Mouse (Mus musculus): ENCODE measurements at regions not wholly inside any gene's neighbourhood (a gene's known extent, or its start where the extent isn't known, plus 50 kb on each side); places are given as distances from the start of the nearest gene placed in this dataset.

DNA sequence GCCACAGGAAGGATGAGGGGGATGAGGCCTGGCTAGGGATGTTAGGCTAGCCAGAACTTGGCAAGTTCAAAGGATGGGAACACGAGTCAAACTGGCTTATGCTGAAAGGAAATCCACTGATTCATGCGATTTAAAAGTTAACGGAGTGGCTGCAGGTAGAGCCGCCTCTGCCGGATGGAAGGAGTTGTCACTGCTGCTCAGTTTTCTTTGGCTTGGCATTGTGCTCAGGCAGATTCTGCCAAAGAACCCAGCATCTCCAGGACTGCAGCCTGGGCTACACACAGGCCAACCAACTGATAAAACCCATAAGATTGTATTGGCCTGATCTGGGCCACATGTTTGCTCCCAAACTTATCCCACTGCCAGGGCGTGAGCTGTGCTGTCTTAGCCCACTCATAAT, 105.3 kb upstream of the Aldh1a3 start:
- DNase-seq (ENCODE audit: low spot score) (no peak), ATAC-seq (replicated peaks; ENCODE audit: low FRiP score) (no peak)
- Histone ChIP-seq H3K4me1 (replicated peaks; ENCODE audit: control insufficient read depth, insufficient read depth, low read length) (no peaks in the 10 kb centered on the region), H3K27me3 (replicated peaks; ENCODE audit: control insufficient read depth, insufficient read depth, low read length) (no peaks in the 10 kb centered on the region), H3K4me3 (ENCODE audit: low read depth, low read length) (no peak overlapping the region), H3K9me3 (ENCODE audit: control insufficient read depth, low read length) (no peaks in the 10 kb centered on the region), H3K4me2 (no peak overlapping the region), H3K9ac (ENCODE audit: low read depth, low read length) (no peak overlapping the region), H3K27ac (ENCODE audit: low read depth, low read length) (no peak overlapping the region), H3K36me3 (ENCODE audit: control insufficient read depth, insufficient read depth, low read length) (no peaks in the 10 kb centered on the region)
- WGBS: 80% methylated on average over 6 of the region's 6 CpGs

DNA sequence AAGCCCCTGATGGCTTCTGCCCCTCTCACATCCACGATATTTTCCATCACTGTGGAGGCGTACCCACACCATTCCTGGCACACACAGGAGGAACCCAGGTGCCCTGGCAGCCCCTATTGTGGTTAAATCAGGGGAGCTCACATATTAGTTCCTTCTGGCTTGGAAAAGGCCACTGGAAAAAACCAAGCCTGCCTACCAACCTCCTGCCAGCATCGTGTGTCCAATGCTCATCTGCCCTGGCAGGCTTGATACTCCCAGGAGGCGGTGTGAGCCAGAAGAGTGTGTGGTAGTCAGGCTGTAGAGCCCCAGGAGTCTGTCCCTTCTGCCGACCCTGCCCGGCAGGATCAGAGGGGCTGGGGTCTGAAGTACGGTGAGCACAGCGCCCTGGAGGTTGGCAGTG, 104.7 kb upstream of the Aldh1a3 start:
- DNase-seq (ENCODE audit: low spot score): no peak

DNA sequence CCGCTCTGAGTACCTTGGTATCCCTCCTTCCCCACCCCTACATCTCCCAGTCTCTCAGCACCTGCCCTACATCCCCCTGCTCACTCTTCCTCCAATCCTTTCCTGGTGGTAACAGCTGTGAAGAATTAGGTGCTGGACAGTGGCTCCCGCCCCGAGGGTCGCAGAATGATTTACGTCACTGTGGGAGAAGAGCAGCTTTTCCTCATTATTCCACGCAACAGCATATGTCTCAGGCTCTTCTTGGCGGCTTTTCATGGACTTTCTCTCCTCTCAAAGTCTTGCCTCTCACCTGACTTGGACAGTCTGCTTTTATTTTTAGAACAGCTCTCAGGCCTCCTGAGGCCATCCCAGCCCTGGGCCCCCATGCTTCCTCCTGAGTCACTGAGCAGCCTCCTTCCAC, 103.8 kb upstream of the Aldh1a3 start:
- WGBS: 53% methylated on average over 7 of the region's 7 CpGs
- H3K27ac ChIP-seq (ENCODE audit: low read depth, low read length): no peak overlapping the region
- DNase-seq (ENCODE audit: low spot score) (no peak), ATAC-seq (replicated peaks; ENCODE audit: low FRiP score) (no peak)
- no peaks in the 10 kb centered on the region for H3K9me3 ChIP-seq (ENCODE audit: control insufficient read depth, low read length)
- H3K4me2 ChIP-seq: no peak overlapping the region
- no peak overlapping the region for H3K4me3 ChIP-seq (ENCODE audit: low read depth, low read length)
- H3K36me3 ChIP-seq (ENCODE audit: control insufficient read depth, insufficient read depth, low read length): no peaks in the 10 kb centered on the region
- no peaks in the 10 kb centered on the region for H3K4me1 ChIP-seq (replicated peaks; ENCODE audit: control insufficient read depth, insufficient read depth, low read length)
- no peak overlapping the region for H3K9ac ChIP-seq (ENCODE audit: low read depth, low read length)
- H3K27me3 ChIP-seq (replicated peaks; ENCODE audit: control insufficient read depth, insufficient read depth, low read length): no peaks in the 10 kb centered on the region

More for the DNA sequence above, 104.7 kb upstream of the Aldh1a3 start:
- Histone ChIP-seq H3K9me3 (ENCODE audit: control insufficient read depth, low read length) (no peaks in the 10 kb centered on the region), H3K4me3 (ENCODE audit: low read depth, low read length) (no peak overlapping the region), H3K4me2 (no peak overlapping the region), H3K27me3 (replicated peaks; ENCODE audit: control insufficient read depth, insufficient read depth, low read length) (no peaks in the 10 kb centered on the region), H3K4me1 (replicated peaks; ENCODE audit: control insufficient read depth, insufficient read depth, low read length) (no peaks in the 10 kb centered on the region), H3K36me3 (ENCODE audit: control insufficient read depth, insufficient read depth, low read length) (no peaks in the 10 kb centered on the region), H3K27ac (ENCODE audit: low read depth, low read length) (no peak overlapping the region), H3K9ac (ENCODE audit: low read depth, low read length) (no peak overlapping the region)
- ATAC-seq (replicated peaks; ENCODE audit: low FRiP score): no peak
- 80% methylated on average over 8 of the region's 8 CpGs for WGBS

GRCm38 (mm10) chr7:66528881-66529280, 101.6 kb upstream of the Aldh1a3 start:
- 59% methylated on average over 4 of the region's 4 CpGs for WGBS
- peak; percentile 5 for DNase-seq (ENCODE audit: low spot score)

GRCm38 (mm10) chr7:66523959-66524358, 96.6 kb upstream of the Aldh1a3 start:
- WGBS: 67% methylated on average over 7 of the region's 7 CpGs
- H3K27me3 ChIP-seq (replicated peaks; ENCODE audit: control insufficient read depth, insufficient read depth, low read length): no peaks in the 10 kb centered on the region

More at GRCm38 (mm10) chr7:66528881-66529280, 101.6 kb upstream of the Aldh1a3 start:
- H3K9me3 ChIP-seq (ENCODE audit: control insufficient read depth, low read length): no peaks in the 10 kb centered on the region
- H3K4me3 ChIP-seq (ENCODE audit: low read depth, low read length): no peak overlapping the region
- no peaks in the 10 kb centered on the region for H3K27me3 ChIP-seq (replicated peaks; ENCODE audit: control insufficient read depth, insufficient read depth, low read length)
- no peak for ATAC-seq (replicated peaks; ENCODE audit: low FRiP score)
- H3K4me2 ChIP-seq: no peak overlapping the region
- no peak overlapping the region for H3K9ac ChIP-seq (ENCODE audit: low read depth, low read length)
- H3K36me3 ChIP-seq (ENCODE audit: control insufficient read depth, insufficient read depth, low read length): no peaks in the 10 kb centered on the region
- H3K4me1 ChIP-seq (replicated peaks; ENCODE audit: control insufficient read depth, insufficient read depth, low read length): no peaks in the 10 kb centered on the region
- no peak overlapping the region for H3K27ac ChIP-seq (ENCODE audit: low read depth, low read length)

DNA sequence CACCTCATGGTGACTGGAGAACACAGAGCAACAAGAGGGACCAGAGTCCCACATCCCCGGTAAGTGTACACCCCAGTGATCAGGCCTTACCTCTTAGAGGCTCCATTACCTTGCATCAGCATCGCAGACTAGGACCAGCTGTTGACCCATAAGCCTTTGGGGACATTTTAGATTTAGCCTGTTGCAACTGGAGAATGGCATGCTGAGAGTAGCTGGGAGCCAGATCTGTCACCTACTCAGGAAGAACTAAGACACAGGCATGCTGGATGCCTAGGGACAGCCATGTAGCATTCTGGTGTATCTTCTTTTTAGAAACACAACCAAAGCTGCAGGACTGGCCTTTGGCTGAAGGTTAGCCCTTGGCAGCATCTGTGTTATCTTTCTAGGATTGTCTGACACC, 94.2 kb upstream of the Aldh1a3 start:
- Histone ChIP-seq H3K4me1 (replicated peaks; ENCODE audit: control insufficient read depth, insufficient read depth, low read length) (no peaks in the 10 kb centered on the region), H3K4me2 (no peak overlapping the region), H3K27ac (ENCODE audit: low read depth, low read length) (no peak overlapping the region), H3K27me3 (replicated peaks; ENCODE audit: control insufficient read depth, insufficient read depth, low read length) (no peaks in the 10 kb centered on the region), H3K4me3 (ENCODE audit: low read depth, low read length) (no peak overlapping the region), H3K9me3 (ENCODE audit: control insufficient read depth, low read length) (no peaks in the 10 kb centered on the region), H3K9ac (ENCODE audit: low read depth, low read length) (no peak overlapping the region), H3K36me3 (ENCODE audit: control insufficient read depth, insufficient read depth, low read length) (no peaks in the 10 kb centered on the region)
- ATAC-seq (replicated peaks; ENCODE audit: low FRiP score) (no peak), DNase-seq (ENCODE audit: low spot score) (peak; percentile 18)
- WGBS: 91% methylated on average over 2 of the region's 2 CpGs

More at GRCm38 (mm10) chr7:66523959-66524358, 96.6 kb upstream of the Aldh1a3 start:
- ATAC-seq (replicated peaks; ENCODE audit: low FRiP score) (no peak), DNase-seq (ENCODE audit: low spot score) (peak; percentile 22)
- H3K4me3 ChIP-seq (ENCODE audit: low read depth, low read length): no peak overlapping the region
- H3K9ac ChIP-seq (ENCODE audit: low read depth, low read length): no peak overlapping the region
- H3K9me3 ChIP-seq (ENCODE audit: control insufficient read depth, low read length): no peaks in the 10 kb centered on the region
- H3K4me2 ChIP-seq: no peak overlapping the region
- H3K4me1 ChIP-seq (replicated peaks; ENCODE audit: control insufficient read depth, insufficient read depth, low read length): no peaks in the 10 kb centered on the region
- H3K27ac ChIP-seq (ENCODE audit: low read depth, low read length): no peak overlapping the region
- no peaks in the 10 kb centered on the region for H3K36me3 ChIP-seq (ENCODE audit: control insufficient read depth, insufficient read depth, low read length)

DNA sequence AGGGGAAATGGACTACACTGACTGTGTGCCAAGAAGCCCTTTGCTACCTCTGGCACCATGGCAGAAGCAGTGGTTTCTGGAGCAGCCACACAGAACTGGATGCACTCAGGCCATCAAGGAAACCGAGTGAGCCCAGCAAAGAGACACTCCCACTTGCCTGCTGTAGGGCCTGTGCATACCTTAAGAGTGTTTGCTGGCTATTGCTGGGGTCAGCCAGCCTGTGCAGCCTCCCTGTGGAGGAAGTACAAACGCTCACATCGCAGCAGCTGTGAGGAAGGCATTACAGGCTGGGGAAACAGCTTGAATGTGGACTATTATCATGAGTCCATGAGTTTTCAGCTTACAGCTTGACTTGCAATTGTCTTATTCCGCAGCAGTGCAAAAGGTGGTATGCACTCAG, 88.8 kb upstream of the Aldh1a3 start:
- 58% methylated on average over 4 of the region's 4 CpGs for WGBS
- no peak for ATAC-seq (replicated peaks; ENCODE audit: low FRiP score)
- no peaks in the 10 kb centered on the region for H3K4me1 ChIP-seq (replicated peaks; ENCODE audit: control insufficient read depth, insufficient read depth, low read length)
- no peak overlapping the region for H3K27ac ChIP-seq (ENCODE audit: low read depth, low read length)
- H3K4me2 ChIP-seq: no peak overlapping the region
- no peaks in the 10 kb centered on the region for H3K9me3 ChIP-seq (ENCODE audit: control insufficient read depth, low read length)
- no peak for DNase-seq (ENCODE audit: low spot score)
- H3K4me3 ChIP-seq (ENCODE audit: low read depth, low read length): no peak overlapping the region
- H3K9ac ChIP-seq (ENCODE audit: low read depth, low read length): no peak overlapping the region
- no peaks in the 10 kb centered on the region for H3K36me3 ChIP-seq (ENCODE audit: control insufficient read depth, insufficient read depth, low read length)
- H3K27me3 ChIP-seq (replicated peaks; ENCODE audit: control insufficient read depth, insufficient read depth, low read length): no peaks in the 10 kb centered on the region

DNA sequence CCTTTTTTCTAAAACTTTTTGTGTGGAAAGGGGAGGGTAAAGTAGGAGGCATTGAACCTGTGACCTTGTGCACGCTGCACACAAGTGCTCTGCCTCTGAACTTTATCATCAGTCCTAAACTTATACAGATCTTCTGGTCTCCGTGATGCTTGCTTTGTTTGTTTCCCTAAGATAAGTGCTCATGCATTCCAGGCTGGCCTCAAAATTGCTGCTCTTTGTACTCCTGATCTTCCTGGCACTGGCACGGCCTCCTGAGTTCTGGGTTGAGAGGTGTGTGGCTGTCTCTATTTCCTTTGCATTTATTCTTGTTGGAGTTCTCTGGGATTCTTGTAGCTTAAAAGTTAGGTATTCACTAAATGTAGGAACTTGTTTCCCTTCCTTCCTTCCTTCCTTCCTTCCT, 86.1 kb upstream of the Aldh1a3 start:
- ATAC-seq (replicated peaks; ENCODE audit: low FRiP score) (no peak), DNase-seq (ENCODE audit: low spot score) (no peak)
- Histone ChIP-seq H3K27ac (ENCODE audit: low read depth, low read length) (no peak overlapping the region), H3K9ac (ENCODE audit: low read depth, low read length) (no peak overlapping the region), H3K4me2 (no peak overlapping the region), H3K4me1 (replicated peaks; ENCODE audit: control insufficient read depth, insufficient read depth, low read length) (no peaks in the 10 kb centered on the region), H3K27me3 (replicated peaks; ENCODE audit: control insufficient read depth, insufficient read depth, low read length) (no peaks in the 10 kb centered on the region), H3K4me3 (ENCODE audit: low read depth, low read length) (no peak overlapping the region), H3K36me3 (ENCODE audit: control insufficient read depth, insufficient read depth, low read length) (no peaks in the 10 kb centered on the region), H3K9me3 (ENCODE audit: control insufficient read depth, low read length) (no peaks in the 10 kb centered on the region)
- 35% methylated on average over 3 of the region's 3 CpGs for WGBS

- ATAC-seq (replicated peaks; ENCODE audit: low FRiP score): no peak
- Histone ChIP-seq H3K4me3 (ENCODE audit: low read depth, low read length) (no peak overlapping the region), H3K4me1 (replicated peaks; ENCODE audit: control insufficient read depth, insufficient read depth, low read length) (no peaks in the 10 kb centered on the region), H3K27ac (ENCODE audit: low read depth, low read length) (no peak overlapping the region), H3K9ac (ENCODE audit: low read depth, low read length) (no peak overlapping the region), H3K9me3 (ENCODE audit: control insufficient read depth, low read length) (no peaks in the 10 kb centered on the region), H3K36me3 (ENCODE audit: control insufficient read depth, insufficient read depth, low read length) (no peaks in the 10 kb centered on the region), H3K4me2 (no peak overlapping the region), H3K27me3 (replicated peaks; ENCODE audit: control insufficient read depth, insufficient read depth, low read length) (no peaks in the 10 kb centered on the region)
- 62% methylated on average over 2 of the region's 2 CpGs for WGBS
- DNase-seq (ENCODE audit: low spot score): no peak
Measured at GRCm38 (mm10) chr7:66505734-66506133, 78.4 kb upstream of the Aldh1a3 start.
